ENCODE assay signal across 12 mouse cellular contexts in the genomic region with DNA sequence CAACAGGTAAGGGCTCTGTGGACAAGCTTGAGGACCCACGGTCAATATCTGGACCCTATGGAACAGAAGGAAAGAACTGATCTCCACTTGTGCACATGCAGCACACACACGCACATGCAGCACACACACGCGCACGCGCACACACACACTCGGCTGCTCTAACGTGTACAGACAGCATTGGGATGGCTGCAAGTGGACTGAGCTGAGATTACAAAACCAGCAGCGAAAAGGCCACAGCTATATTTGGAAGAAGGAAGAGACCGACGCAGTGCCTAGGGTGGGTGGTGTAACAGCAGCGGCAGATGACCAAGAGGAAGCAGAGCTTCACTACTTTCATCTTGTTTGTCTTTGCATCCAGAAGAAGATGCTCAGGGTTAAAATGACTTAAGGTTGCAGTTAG. TPM values are rescaled to one million over a fixed set of nuclear protein-coding genes. Genes with fewer than 3 reads are reported as not detected.
A peak's percentile ranks its signal among the peaks of the same experiment; 100 is the strongest.
DNase-seq lines count a peak whose midpoint lies in the region; ATAC-seq and TF ChIP-seq lines count a peak whose summit lies in the region.
"Had no signal": no experiment of that assay in that cellular context is flagged by ENCODE, and none has a peak within 500 bp of the region (broad histone marks: within the 10 kb centered on the region; RNA-seq: fewer than 3 reads in every experiment).

No protein-coding gene starts in this region.

- no peaks in the 10 kb centered on the region for H3K27me3 ChIP-seq in liver, embryonic 14.5 days (ENCODE audit: control insufficient read depth, insufficient read depth, low read length)

- peak overlapping the region; percentile 61; the same call in 1 of the 2 replicates for H3K27ac ChIP-seq in layer of hippocampus, adult 2 months
- H3K27ac ChIP-seq in brown adipose tissue, adult 24 weeks (replicated peaks; ENCODE audit: low read depth, low read length), result peak overlapping the region; percentile 84
- peak overlapping the region; percentile 29 for H3K27ac ChIP-seq in liver, embryonic 14.5 days
- H3K27ac ChIP-seq: forebrain, embryonic 10.5 days had no signal

- 31% methylated on average over 12 of the region's 12 CpGs for WGBS in liver, embryonic 14.5 days (ENCODE audit: insufficient replicate concordance)

- TF ChIP-seq CTCF in layer of hippocampus, adult 2 months (conservative IDR thresholded peaks at IDR 0.05), result no peak
- no peak for TF ChIP-seq CTCF in liver, embryonic 14.5 days (IDR thresholded peaks at IDR 0.05; ENCODE audit: low read depth)

- no peaks in the 10 kb centered on the region for H3K36me3 ChIP-seq in liver, embryonic 14.5 days (replicated peaks; ENCODE audit: control insufficient read depth, insufficient read depth, low read depth)
- H3K36me3 ChIP-seq: forebrain, embryonic 10.5 days had no signal

- DNase-seq in layer of hippocampus, adult 2 months (ENCODE audit: low spot score in 2 of 2), result no peak
- DNase-seq in layer of hippocampus, postnatal 36 days, result no peak
- DNase-seq in liver, embryonic 14.5 days (ENCODE audit: low read depth in 3 of 3, low spot score in 3 of 3), result no peak
- DNase-seq in skeletal muscle tissue, adult 2 months (ENCODE audit: low read depth, low spot score), result peak; percentile 52
- no peak for DNase-seq in cerebellum, adult 9-10 months
- DNase-seq in thymus, postnatal 36 days, result no peak
- no peak for DNase-seq in gastrocnemius, postnatal 10 days
- DNase-seq: adrenal gland, postnatal 14 days; gastrocnemius, postnatal 25 days; kidney, adult 9 months had no signal

- H3K9me3 ChIP-seq in liver, embryonic 14.5 days (ENCODE audit: control insufficient read depth, low read length), result no peaks in the 10 kb centered on the region
- H3K9me3 ChIP-seq: forebrain, embryonic 10.5 days had no signal

- H3K9ac ChIP-seq in liver, embryonic 14.5 days (replicated peaks), result no peak overlapping the region

- TF ChIP-seq EP300 in liver, embryonic 14.5 days (IDR thresholded peaks at IDR 0.05; ENCODE audit: low read depth), result no peak

- no peaks in the 10 kb centered on the region for H3K4me1 ChIP-seq in brown adipose tissue, adult 24 weeks (ENCODE audit: control insufficient read depth, insufficient read depth, insufficient read length, low read length)
- H3K4me1 ChIP-seq in liver, embryonic 14.5 days (replicated peaks; ENCODE audit: control insufficient read depth in 2 of 2, insufficient read depth in 2 of 2, low read length in 1 of 2), result peaks cover 0 to 11% of the 10 kb centered on the region in 2 experiments; a peak in 2 of 4 replicates
- H3K4me1 ChIP-seq: forebrain, embryonic 10.5 days had no signal

- 0 out of 2 replicates have a peak, but pooled peaks have one; percentile 34 for ATAC-seq in liver, embryonic 14.5 days (ENCODE audit: insufficient read depth)

- no peak overlapping the region for H3K4me3 ChIP-seq in layer of hippocampus, adult 2 months
- 0 out of 2 replicates have a peak overlapping the region, but pooled peaks have one; percentile 20 for H3K4me3 ChIP-seq in brown adipose tissue, adult 24 weeks (ENCODE audit: insufficient read depth, low read depth, low read length)
- H3K4me3 ChIP-seq in liver, embryonic 14.5 days (ENCODE audit: insufficient read depth in 1 of 2, low read depth in 2 of 2, low read length in 2 of 2), result peak overlapping the region; percentile 6 to 21; a peak in 3 of 4 replicates
- H3K4me3 ChIP-seq: forebrain, embryonic 10.5 days had no signal

- peak overlapping the region; percentile 51 for H3K4me2 ChIP-seq in liver, embryonic 14.5 days (ENCODE audit: low read depth)

RNA-seq across cellular contexts. Expression of a gene that starts 13.3 kb away (rescaled TPM):
- total RNA-seq in layer of hippocampus, adult 2 months (2021), result 100 to 1,000 TPM; 170 to 175 TPM
- total RNA-seq in layer of hippocampus, postnatal 36 days (2021), result 100 to 1,000 TPM; 144 to 146 TPM
- 68.9 and 90.6 TPM in 2 replicates for polyA plus RNA-seq in brown adipose tissue, adult 24 weeks (2012; ENCODE audit: insufficient read depth, insufficient read length, missing spikeins)
- 35.9 and 39.8 TPM in 2 replicates for polyA plus RNA-seq in liver, embryonic 14.5 days (2012; rRNA removed)
- polyA plus RNA-seq in liver, embryonic 14.5 days (2014; fragmentation: Nextera tagmentation; extraction: Ambion mirVana), result 14.4 and 15.5 TPM in 2 replicates
- 10 to 100 TPM; 43.7 to 54.7 TPM for total RNA-seq in gastrocnemius, postnatal 10 days (2021)

RNA-seq across cellular contexts. Expression of a gene that starts 20.1 kb away (rescaled TPM):
- 1 to 10 TPM; 3.1 to 7.0 TPM for total RNA-seq in layer of hippocampus, adult 2 months (2021)
- total RNA-seq in layer of hippocampus, postnatal 36 days (2021), result 1 to 10 TPM; 2.5 to 5.1 TPM
- not detected in 2 replicates for polyA plus RNA-seq in brown adipose tissue, adult 24 weeks (2012; ENCODE audit: insufficient read depth, insufficient read length, missing spikeins)
- 1.3 and 2.0 TPM in 2 replicates for polyA plus RNA-seq in liver, embryonic 14.5 days (2012; rRNA removed)
- 0.27 and 0.59 TPM in 2 replicates for polyA plus RNA-seq in liver, embryonic 14.5 days (2014; fragmentation: Nextera tagmentation; extraction: Ambion mirVana)
- 1 to 10 TPM; 1.0 to 4.0 TPM for total RNA-seq in gastrocnemius, postnatal 10 days (2021)

RNA-seq across cellular contexts. Expression of a gene that starts 30.7 kb away (rescaled TPM):
- total RNA-seq in layer of hippocampus, adult 2 months (2021), result 100 to 1,000 TPM; 283 to 289 TPM
- total RNA-seq in layer of hippocampus, postnatal 36 days (2021), result 100 to 1,000 TPM; 278 to 291 TPM
- polyA plus RNA-seq in brown adipose tissue, adult 24 weeks (2012; ENCODE audit: insufficient read depth, insufficient read length, missing spikeins), result 156 and 157 TPM in 2 replicates
- polyA plus RNA-seq in liver, embryonic 14.5 days (2012; rRNA removed), result 69.9 and 74.2 TPM in 2 replicates
- polyA plus RNA-seq in liver, embryonic 14.5 days (2014; fragmentation: Nextera tagmentation; extraction: Ambion mirVana), result 76.0 and 83.3 TPM in 2 replicates
- 10 to 100 TPM; 56.3 to 62.9 TPM for total RNA-seq in gastrocnemius, postnatal 10 days (2021)

RNA-seq across cellular contexts. Expression of a gene that starts 35.2 kb away (rescaled TPM):
- 1 to 10 TPM in 1 of 2 experiments, under 1 TPM in 1; 0.54 to 1.0 TPM for total RNA-seq in layer of hippocampus, adult 2 months (2021)
- 1 to 10 TPM in 1 of 2 experiments, under 1 TPM in 1; 0.75 to 1.1 TPM for total RNA-seq in layer of hippocampus, postnatal 36 days (2021)
- polyA plus RNA-seq in brown adipose tissue, adult 24 weeks (2012; ENCODE audit: insufficient read depth, insufficient read length, missing spikeins), result not detected in 2 replicates
- polyA plus RNA-seq in liver, embryonic 14.5 days (2012; rRNA removed), result 1.3 and 1.5 TPM in 2 replicates
- 0.43 and 0.47 TPM in 2 replicates for polyA plus RNA-seq in liver, embryonic 14.5 days (2014; fragmentation: Nextera tagmentation; extraction: Ambion mirVana)
- total RNA-seq in gastrocnemius, postnatal 10 days (2021), result under 1 TPM; 0.38 to 0.75 TPM

RNA-seq across cellular contexts. Expression of a gene that starts 38.5 kb away (rescaled TPM):
- 100 to 1,000 TPM; 130 to 135 TPM for total RNA-seq in layer of hippocampus, adult 2 months (2021)
- 100 to 1,000 TPM; 114 to 121 TPM for total RNA-seq in layer of hippocampus, postnatal 36 days (2021)
- 8.5 and 10.0 TPM in 2 replicates for polyA plus RNA-seq in brown adipose tissue, adult 24 weeks (2012; ENCODE audit: insufficient read depth, insufficient read length, missing spikeins)
- 48.0 and 52.5 TPM in 2 replicates for polyA plus RNA-seq in liver, embryonic 14.5 days (2012; rRNA removed)
- polyA plus RNA-seq in liver, embryonic 14.5 days (2014; fragmentation: Nextera tagmentation; extraction: Ambion mirVana), result 65.6 and 81.5 TPM in 2 replicates
- total RNA-seq in gastrocnemius, postnatal 10 days (2021), result 1 to 10 TPM; 5.0 to 7.0 TPM

Comparison
In these comparisons a context has a peak if more than half of its experiments do, and no peak if none do; other contexts are left out.
1. H3K27ac ChIP-seq: peak in every context shown above with its lines; median percentile 84 in brown adipose tissue, adult 24 weeks; 61 in layer of hippocampus, adult 2 months; 29 in liver, embryonic 14.5 days.
2. RNA of a gene that starts 30.7 kb away (total RNA-seq): 278 to 291 TPM in layer of hippocampus, postnatal 36 days and 283 to 289 TPM in layer of hippocampus, adult 2 months; 56.3 to 62.9 TPM in gastrocnemius, postnatal 10 days; every median in the first group is over 4 times any median in the second.